Comparison of ENCODE assay signal across 10 mouse cellular contexts in genomic region chr14:25512803-25513202, GRCm38 (mm10). TPM values are rescaled to one million over a fixed set of nuclear protein-coding genes. Genes with fewer than 3 reads are reported as not detected.
DNase-seq lines count a peak whose midpoint lies in the region; ATAC-seq lines count a peak whose summit lies in the region.
"Had no signal": no experiment of that assay in that cellular context is flagged by ENCODE, and none has a peak within 500 bp of the region (broad histone marks: within the 10 kb centered on the region; RNA-seq: fewer than 3 reads in every experiment).

No protein-coding gene starts in this region.

- no peaks in the 10 kb centered on the region for H3K36me3 ChIP-seq in neural tube, embryonic 11.5 days (ENCODE audit: control insufficient read depth, insufficient read depth, low read length)
- peaks cover 31% of the 10 kb centered on the region for H3K36me3 ChIP-seq in limb, embryonic 15.5 days

- peak; percentile 56 to 71 for DNase-seq in cerebellum, postnatal 25 days
- DNase-seq in cerebellum, adult 11 months = no peak
- DNase-seq in neural tube, embryonic 11.5 days (ENCODE audit: low spot score) = no peak
- DNase-seq in neural tube, embryonic 10.5 days (ENCODE audit: extremely low spot score, low spot score) = no peak
- DNase-seq in right cerebral cortex, adult 18-20 months = no peak
- no peak for DNase-seq in testis, postnatal 10 days (ENCODE audit: low spot score)
- no peak for DNase-seq in c-Kit-positive CD71-positive TER-119-positive erythroid progenitor cells, embryonic 14.5 days (ENCODE audit: low spot score)
- DNase-seq: cerebellum, adult 8-10 months; layer of hippocampus, adult 9-11 months had no signal

- peaks cover 43% of the 10 kb centered on the region for H3K4me1 ChIP-seq in neural tube, embryonic 11.5 days (ENCODE audit: control insufficient read depth, insufficient read depth, low read length)
- H3K4me1 ChIP-seq in limb, embryonic 15.5 days = peaks cover 98% of the 10 kb centered on the region

- WGBS in neural tube, embryonic 11.5 days = 26% methylated on average over 6 of the region's 6 CpGs
- 22% methylated on average over 6 of the region's 6 CpGs for WGBS in limb, embryonic 15.5 days

- H3K4me2 ChIP-seq in neural tube, embryonic 11.5 days (ENCODE audit: low read depth) = no peak overlapping the region
- H3K4me2 ChIP-seq in limb, embryonic 15.5 days = no peak overlapping the region

- ATAC-seq in neural tube, embryonic 11.5 days (ENCODE audit: insufficient read depth, low FRiP score, low TSS enrichment) = no peak
- ATAC-seq in limb, embryonic 15.5 days (ENCODE audit: insufficient number of reproducible peaks, low FRiP score, low TSS enrichment, low read depth) = no peak

- H3K4me3 ChIP-seq in neural tube, embryonic 11.5 days (ENCODE audit: low read depth, low read length) = no peak overlapping the region
- H3K4me3 ChIP-seq in limb, embryonic 15.5 days = no peak overlapping the region

- H3K27ac ChIP-seq in neural tube, embryonic 11.5 days (ENCODE audit: low read depth, low read length) = peak overlapping the region; percentile 62
- H3K27ac ChIP-seq in limb, embryonic 15.5 days = peak overlapping the region; percentile 39

- no peaks in the 10 kb centered on the region for H3K9me3 ChIP-seq in neural tube, embryonic 11.5 days (ENCODE audit: control insufficient read depth, low read length)
- H3K9me3 ChIP-seq in limb, embryonic 15.5 days = no peaks in the 10 kb centered on the region

- H3K27me3 ChIP-seq in neural tube, embryonic 11.5 days (ENCODE audit: control insufficient read depth, insufficient read depth, low read length) = no peaks in the 10 kb centered on the region
- no peaks in the 10 kb centered on the region for H3K27me3 ChIP-seq in limb, embryonic 15.5 days

- H3K9ac ChIP-seq in neural tube, embryonic 11.5 days (ENCODE audit: low read length) = no peak overlapping the region
- H3K9ac ChIP-seq in limb, embryonic 15.5 days = no peak overlapping the region

RNA-seq across cellular contexts. Expression of gene Zmiz1, which starts 53.8 kb away (rescaled TPM):
- polyA plus RNA-seq in neural tube, embryonic 11.5 days (2014; fragmentation: Nextera tagmentation; extraction: Ambion mirVana) = 57.4 and 60.2 TPM in 2 replicates
- 41.9 and 50.5 TPM in 2 replicates for polyA plus RNA-seq in limb, embryonic 15.5 days (2015; fragmentation: Nextera tagmentation; extraction: Ambion mirVana)

Comparison
In these comparisons a context has a peak if more than half of its experiments do, and no peak if none do; other contexts are left out.
1. DNase-seq: peak in cerebellum, postnatal 25 days (2 of 2); none in cerebellum, adult 11 months (single experiment), neural tube, embryonic 11.5 days (single experiment), neural tube, embryonic 10.5 days (single experiment), right cerebral cortex, adult 18-20 months (single experiment), testis, postnatal 10 days (single experiment) and c-Kit-positive CD71-positive TER-119-positive erythroid progenitor cells, embryonic 14.5 days (single experiment).